Mouse (Mus musculus) lung, adult 2 months (tissue): ENCODE data around the gene Hs3st4.

Source experiments
- CTCF ChIP-seq: fragments of 200-500 bp; IDR thresholded peaks from 2 replicates; pipeline ENCODE4 v1.5.1; 2011; ENCODE audit warnings: mild to moderate bottlenecking, low read length, control low read depth; ENCODE audit not compliant: insufficient read depth
- POLR2A ChIP-seq: fragments of 200-500 bp; IDR thresholded peaks from 2 replicates; pipeline ENCODE4 v1.6.1; 2011; ENCODE audit warnings: low read depth, mild to moderate bottlenecking, control low read depth, low read length, borderline replicate concordance; ENCODE audit errors: extremely low read depth

DNA sequence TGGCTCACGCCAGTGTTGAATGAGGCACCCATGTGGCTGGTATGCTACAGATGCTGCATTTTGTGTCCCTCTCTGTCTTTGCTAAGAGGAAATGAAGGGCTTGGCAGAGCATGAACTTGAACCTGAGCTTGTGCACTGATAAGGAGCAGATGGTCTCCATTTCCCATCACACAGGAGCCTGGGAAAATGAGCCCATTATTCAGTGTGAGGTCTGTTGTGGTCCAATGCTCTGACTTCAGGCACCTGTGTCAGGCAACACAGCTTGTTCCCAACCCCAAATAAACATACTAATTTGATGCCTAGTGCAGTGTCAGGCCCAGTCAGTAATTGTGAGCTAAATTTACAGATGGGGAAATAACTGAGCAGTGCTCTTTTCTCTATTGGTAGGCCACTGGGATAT, 267.9 kb downstream of the Hs3st4 start:
- TF ChIP-seq CTCF (no peak), POLR2A (no peak)
